Mouse (Mus musculus): ENCODE data around the gene Pcyt1a. TPM values are rescaled to one million over a fixed set of nuclear protein-coding genes. Genes with fewer than 3 reads are reported as not detected.
A peak's percentile ranks its signal among the peaks of the same experiment; 100 is the strongest.

Gene Pcyt1a
- 24.1 and 27.0 TPM in 2 replicates for polyA plus RNA-seq (2012; rRNA removed)

GRCm38 (mm10) chr16:32430474-32431046 lies at the start of gene Pcyt1a:
Gene Pcyt1a, plus strand, starts transcription at chr16:32430921.
- Histone ChIP-seq H3K4me1 (ENCODE audit: control insufficient read depth, insufficient read depth, low read length) (peaks cover 2% of the 10 kb centered on the region), H3K4me3 (ENCODE audit: insufficient read depth, low read length) (peak within 1 kb of the TSS; percentile 98), H3K27ac (ENCODE audit: insufficient read depth, low read length) (peak within 1 kb of the TSS; percentile 80)
- no peak for TF ChIP-seq CTCF (IDR thresholded peaks at IDR 0.05; ENCODE audit: extremely low read depth, insufficient read depth, low read length)
- peak; percentile 72 for TF ChIP-seq POLR2A (IDR thresholded peaks at IDR 0.05; ENCODE audit: extremely low read depth, insufficient read depth, low read length)

- Histone ChIP-seq H3K27ac (ENCODE audit: insufficient read depth, low read length) (no peak overlapping the region), H3K4me3 (ENCODE audit: insufficient read depth, low read length) (no peak overlapping the region), H3K4me1 (ENCODE audit: control insufficient read depth, insufficient read depth, low read length) (no peaks in the 10 kb centered on the region)
- no peak for TF ChIP-seq CTCF (IDR thresholded peaks at IDR 0.05; ENCODE audit: extremely low read depth, insufficient read depth, low read length)
- TF ChIP-seq POLR2A (IDR thresholded peaks at IDR 0.05; ENCODE audit: extremely low read depth, insufficient read depth, low read length): no peak
Measured at GRCm38 (mm10) chr16:32382901-32383300, 47.8 kb upstream of the Pcyt1a start.

- H3K4me3 ChIP-seq (ENCODE audit: insufficient read depth, low read length): no peak overlapping the region
- H3K27ac ChIP-seq (ENCODE audit: insufficient read depth, low read length): no peak overlapping the region
- H3K4me1 ChIP-seq (ENCODE audit: control insufficient read depth, insufficient read depth, low read length): no peaks in the 10 kb centered on the region
- TF ChIP-seq POLR2A (IDR thresholded peaks at IDR 0.05; ENCODE audit: extremely low read depth, insufficient read depth, low read length) (no peak), CTCF (IDR thresholded peaks at IDR 0.05; ENCODE audit: extremely low read depth, insufficient read depth, low read length) (no peak)
Measured at GRCm38 (mm10) chr16:32384885-32385284, 45.8 kb upstream of the Pcyt1a start.

- H3K4me3 ChIP-seq (ENCODE audit: insufficient read depth, low read length): no peak overlapping the region
- no peak for TF ChIP-seq POLR2A (IDR thresholded peaks at IDR 0.05; ENCODE audit: extremely low read depth, insufficient read depth, low read length)
- TF ChIP-seq CTCF (IDR thresholded peaks at IDR 0.05; ENCODE audit: extremely low read depth, insufficient read depth, low read length): no peak
Measured at GRCm38 (mm10) chr16:32386826-32387225, 43.9 kb upstream of the Pcyt1a start.

GRCm38 (mm10) chr16:32389049-32389448 lies 41.7 kb upstream of the Pcyt1a start:
- no peak overlapping the region for H3K4me3 ChIP-seq (ENCODE audit: insufficient read depth, low read length)
- H3K4me1 ChIP-seq (ENCODE audit: control insufficient read depth, insufficient read depth, low read length): no peaks in the 10 kb centered on the region
- no peak for TF ChIP-seq CTCF (IDR thresholded peaks at IDR 0.05; ENCODE audit: extremely low read depth, insufficient read depth, low read length)
- TF ChIP-seq POLR2A (IDR thresholded peaks at IDR 0.05; ENCODE audit: extremely low read depth, insufficient read depth, low read length): no peak
- no peak overlapping the region for H3K27ac ChIP-seq (ENCODE audit: insufficient read depth, low read length)

More at GRCm38 (mm10) chr16:32386826-32387225, 43.9 kb upstream of the Pcyt1a start:
- H3K27ac ChIP-seq (ENCODE audit: insufficient read depth, low read length): no peak overlapping the region
- H3K4me1 ChIP-seq (ENCODE audit: control insufficient read depth, insufficient read depth, low read length): no peaks in the 10 kb centered on the region

- Histone ChIP-seq H3K27ac (ENCODE audit: insufficient read depth, low read length) (no peak overlapping the region), H3K4me3 (ENCODE audit: insufficient read depth, low read length) (no peak overlapping the region), H3K4me1 (ENCODE audit: control insufficient read depth, insufficient read depth, low read length) (no peaks in the 10 kb centered on the region)
- TF ChIP-seq CTCF (IDR thresholded peaks at IDR 0.05; ENCODE audit: extremely low read depth, insufficient read depth, low read length): no peak
Measured at GRCm38 (mm10) chr16:32389841-32390240, 40.9 kb upstream of the Pcyt1a start.

GRCm38 (mm10) chr16:32390882-32391281 lies 39.8 kb upstream of the Pcyt1a start:
- H3K4me3 ChIP-seq (ENCODE audit: insufficient read depth, low read length): no peak overlapping the region
- no peak for TF ChIP-seq CTCF (IDR thresholded peaks at IDR 0.05; ENCODE audit: extremely low read depth, insufficient read depth, low read length)
- no peak for TF ChIP-seq POLR2A (IDR thresholded peaks at IDR 0.05; ENCODE audit: extremely low read depth, insufficient read depth, low read length)
- no peaks in the 10 kb centered on the region for H3K4me1 ChIP-seq (ENCODE audit: control insufficient read depth, insufficient read depth, low read length)
- H3K27ac ChIP-seq (ENCODE audit: insufficient read depth, low read length): no peak overlapping the region

GRCm38 (mm10) chr16:32395679-32396540 lies 34.8 kb upstream of the Pcyt1a start:
- Histone ChIP-seq H3K27ac (ENCODE audit: insufficient read depth, low read length) (no peak overlapping the region), H3K4me1 (ENCODE audit: control insufficient read depth, insufficient read depth, low read length) (peaks cover 1% of the 10 kb centered on the region; the same call in 1 of the 2 replicates), H3K4me3 (ENCODE audit: insufficient read depth, low read length) (no peak overlapping the region)
- no peak for TF ChIP-seq POLR2A (IDR thresholded peaks at IDR 0.05; ENCODE audit: extremely low read depth, insufficient read depth, low read length)
- no peak for TF ChIP-seq CTCF (IDR thresholded peaks at IDR 0.05; ENCODE audit: extremely low read depth, insufficient read depth, low read length)

- Histone ChIP-seq H3K4me1 (ENCODE audit: control insufficient read depth, insufficient read depth, low read length) (peaks cover 1% of the 10 kb centered on the region; the same call in 1 of the 2 replicates), H3K4me3 (ENCODE audit: insufficient read depth, low read length) (no peak overlapping the region), H3K27ac (ENCODE audit: insufficient read depth, low read length) (no peak overlapping the region)
- TF ChIP-seq CTCF (IDR thresholded peaks at IDR 0.05; ENCODE audit: extremely low read depth, insufficient read depth, low read length) (no peak), POLR2A (IDR thresholded peaks at IDR 0.05; ENCODE audit: extremely low read depth, insufficient read depth, low read length) (no peak)
Measured at GRCm38 (mm10) chr16:32396541-32396835, 34.2 kb upstream of the Pcyt1a start.

GRCm38 (mm10) chr16:32398206-32398605 lies 32.5 kb upstream of the Pcyt1a start:
- peaks cover 1% of the 10 kb centered on the region; the same call in 1 of the 2 replicates for H3K4me1 ChIP-seq (ENCODE audit: control insufficient read depth, insufficient read depth, low read length)
- no peak overlapping the region for H3K27ac ChIP-seq (ENCODE audit: insufficient read depth, low read length)
- H3K4me3 ChIP-seq (ENCODE audit: insufficient read depth, low read length): no peak overlapping the region
- TF ChIP-seq POLR2A (IDR thresholded peaks at IDR 0.05; ENCODE audit: extremely low read depth, insufficient read depth, low read length): no peak
- TF ChIP-seq CTCF (IDR thresholded peaks at IDR 0.05; ENCODE audit: extremely low read depth, insufficient read depth, low read length): no peak

Measured in cortical plate, adult 2 months (tissue).